Mouse (Mus musculus): Measurements from ENCODE around the gene Cdh18.

GRCm38 (mm10) chr15:22717681-22718080 is 168.9 kb downstream of the Cdh18 start:
- TF ChIP-seq CTCF (IDR thresholded peaks at IDR 0.05; ENCODE audit: low read depth): no peak
- TF ChIP-seq EP300 (optimal IDR thresholded peaks at IDR 0.05): no peak
